Mouse (Mus musculus): Measurements from ENCODE around the gene Foxj3. TPM values are rescaled to one million over a fixed set of nuclear protein-coding genes. Genes with fewer than 3 reads are reported as not detected.

The Foxj3 gene
- polyA plus RNA-seq (2012; rRNA removed; ENCODE audit: low replicate concordance), result 13.7 and 19.4 TPM in 2 replicates

GRCm38 (mm10) chr4:119536615-119537014 is at the start of gene Foxj3:
Gene Foxj3, plus strand, starts transcription at chr4:119537004.

DNA sequence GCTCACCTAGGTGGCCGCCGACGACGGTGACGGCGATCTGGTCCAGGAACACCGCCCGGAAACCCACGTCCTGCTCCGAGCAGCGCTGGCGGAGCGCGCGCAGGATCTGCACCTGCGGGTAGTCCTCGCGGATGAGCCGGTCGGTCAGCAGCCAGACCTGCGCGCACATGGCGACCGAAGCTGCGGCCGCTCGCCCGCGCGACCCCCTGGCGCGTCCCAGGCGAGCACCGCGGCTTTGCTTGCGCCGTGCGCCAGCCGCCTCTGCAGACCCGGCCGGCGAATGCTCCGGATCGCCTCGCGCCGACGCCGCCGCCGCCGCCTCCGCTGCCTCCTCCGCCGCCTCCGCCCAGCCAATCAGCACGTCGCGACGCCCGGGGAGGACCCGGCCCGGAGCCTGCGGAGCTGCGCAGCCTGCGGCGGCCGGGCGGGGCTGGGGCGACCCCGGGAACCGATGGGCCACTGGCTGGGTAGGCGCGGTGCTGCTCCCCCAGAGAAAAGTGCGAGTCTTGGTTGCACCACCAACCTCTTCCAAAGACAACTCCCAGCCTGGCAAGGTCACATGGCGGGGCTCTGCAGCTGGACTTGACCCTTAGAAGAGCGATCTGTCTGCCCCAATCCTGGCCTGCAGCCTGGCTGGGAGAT is 44.4 kb upstream of the Foxj3 start, which contains the start of gene Rimkla:
Gene Rimkla (minus strand): TSS at position 338 of the 642 bp plus-strand sequence.

DNA sequence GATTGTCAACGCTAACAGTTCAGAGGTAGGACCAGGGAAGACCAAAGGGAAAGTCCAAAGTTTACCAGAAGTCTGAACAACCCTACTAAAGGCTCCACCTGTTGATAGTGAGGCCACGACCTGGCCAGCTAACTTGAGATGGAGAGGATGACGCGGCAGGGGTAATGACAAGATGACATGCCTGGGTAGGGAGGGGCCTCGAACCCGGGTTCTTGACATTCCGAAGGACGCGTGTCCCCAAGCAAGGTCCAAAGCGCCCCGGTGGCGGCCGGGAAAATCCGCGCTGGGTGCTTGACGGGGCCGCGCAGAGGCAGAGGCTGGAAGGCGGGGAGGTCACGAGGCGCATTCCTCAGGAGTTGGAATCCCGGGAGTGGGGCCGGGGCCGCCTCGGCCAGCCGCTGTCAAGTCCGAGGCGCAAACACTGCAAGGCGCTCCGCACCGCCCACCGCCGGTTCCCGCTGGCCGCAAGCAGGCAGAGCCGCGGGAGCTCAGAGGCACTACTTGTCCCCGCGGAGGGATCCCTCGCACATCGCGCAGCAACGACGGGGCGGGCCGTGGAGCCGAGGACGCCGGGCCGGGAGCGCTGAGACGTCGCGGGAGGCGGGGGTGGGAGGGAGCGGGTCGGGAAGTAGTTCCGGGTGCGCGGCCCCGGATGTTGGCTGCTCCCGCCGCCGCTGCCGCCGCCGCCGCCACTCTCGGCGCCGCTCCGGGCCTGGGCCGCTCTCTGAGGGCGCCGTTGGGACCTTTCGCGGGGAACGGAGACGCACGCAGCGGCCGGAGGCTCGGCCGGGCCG is 2.4 kb downstream of the Foxj3 start, which contains the start of gene Frg2f1:
Gene Frg2f1 (minus strand): TSS at position 499 of the 794 bp plus-strand sequence.

DNA sequence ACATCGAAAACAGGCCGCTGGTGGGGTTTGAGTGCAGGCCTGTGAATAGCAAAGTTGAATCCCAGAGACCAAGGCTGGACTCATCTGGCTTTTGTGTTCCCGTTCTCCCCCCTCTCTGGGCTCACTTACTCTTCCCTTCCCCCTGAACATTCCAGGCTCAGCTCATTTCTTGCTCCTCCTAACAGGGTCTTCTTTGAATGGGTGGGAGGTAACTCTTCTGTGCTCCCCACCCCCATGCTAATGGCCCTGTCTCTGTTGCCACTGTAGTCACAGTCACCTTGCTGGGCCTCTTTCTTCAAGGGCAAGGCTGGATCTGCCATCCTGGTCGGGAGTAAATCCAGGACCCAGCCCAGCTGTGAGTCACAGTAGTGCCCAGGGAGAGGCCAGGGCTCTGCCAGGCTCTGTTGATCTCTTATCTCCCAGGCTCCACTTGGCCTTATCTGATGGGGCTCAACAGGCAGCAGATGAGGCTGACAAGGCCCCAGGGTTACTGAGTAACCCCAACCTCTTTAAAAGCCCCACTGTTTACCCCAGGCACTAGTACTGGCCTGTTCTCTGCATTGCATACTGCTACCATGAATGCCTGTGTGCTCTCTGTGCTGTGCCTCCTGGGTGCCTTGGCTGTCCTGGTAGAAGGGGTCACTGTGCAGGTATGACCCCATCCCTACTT is 100.5 kb downstream of the Foxj3 start, which contains the start of gene Guca2a:
Gene Guca2a (plus strand): TSS at position 529 of the 670 bp plus-strand sequence.

DNA sequence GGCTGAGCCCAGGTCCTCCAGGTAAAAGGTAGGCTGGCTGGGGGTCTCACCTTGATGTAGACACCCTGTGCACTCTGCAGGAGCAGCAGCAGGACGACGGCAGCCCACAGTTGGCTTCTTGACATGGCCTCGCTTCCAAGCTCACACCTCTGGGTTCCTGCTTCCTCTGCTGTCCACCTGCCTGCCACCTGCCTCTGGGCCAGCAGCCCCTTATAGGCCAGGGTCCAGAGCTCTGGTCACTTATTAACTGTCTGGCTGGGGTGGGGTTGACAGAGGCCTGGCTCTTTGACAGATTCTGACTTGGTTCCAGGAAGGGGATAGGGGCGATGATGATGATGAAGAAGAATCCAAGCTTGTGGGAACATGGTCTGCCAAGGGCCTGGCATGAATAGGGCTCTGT is 121.9 kb downstream of the Foxj3 start, which contains the start of gene Guca2b:
Gene Guca2b (minus strand): TSS at position 224 of the 400 bp plus-strand sequence.

Other genes starting within 250 kb of the Foxj3 start
- 122 and 131 TPM in 2 replicates for gene Ybx1, start 242.4 kb upstream of the Foxj3 start, polyA plus RNA-seq (2012; rRNA removed; ENCODE audit: low replicate concordance)
- 4.8 and 8.4 TPM in 2 replicates for gene Ppih, start 216.5 kb upstream of the Foxj3 start, polyA plus RNA-seq (2012; rRNA removed; ENCODE audit: low replicate concordance)
- gene Ccdc30, start 121.5 kb upstream of the Foxj3 start, polyA plus RNA-seq (2012; rRNA removed; ENCODE audit: low replicate concordance), result 0.24 and 0.54 TPM in 2 replicates
- gene Ppcs, start 114.6 kb upstream of the Foxj3 start, polyA plus RNA-seq (2012; rRNA removed; ENCODE audit: low replicate concordance), result 16.0 and 24.6 TPM in 2 replicates
- 0.27 and 0.99 TPM in 2 replicates for gene Zmynd12, start 114.2 kb upstream of the Foxj3 start, polyA plus RNA-seq (2012; rRNA removed; ENCODE audit: low replicate concordance)
- 0.10 and 0.49 TPM in 2 replicates for gene Rimkla, start 44.4 kb upstream of the Foxj3 start, polyA plus RNA-seq (2012; rRNA removed; ENCODE audit: low replicate concordance)
- 6.7 and 19.8 TPM in 2 replicates for gene Frg2f1, start 2.5 kb downstream of the Foxj3 start, polyA plus RNA-seq (2012; rRNA removed; ENCODE audit: low replicate concordance)
- gene Guca2a, start 100.7 kb downstream of the Foxj3 start, polyA plus RNA-seq (2012; rRNA removed; ENCODE audit: low replicate concordance), result not detected in 2 replicates
- gene Guca2b, start 122.0 kb downstream of the Foxj3 start, polyA plus RNA-seq (2012; rRNA removed; ENCODE audit: low replicate concordance), result 0.47 TPM in 1 of 2 replicates, not detected in the other
- 11.6 and 13.6 TPM in 2 replicates for gene Hivep3, start 196.8 kb downstream of the Foxj3 start, polyA plus RNA-seq (2012; rRNA removed; ENCODE audit: low replicate concordance)